19 mouse cellular contexts compared by ENCODE assay signal in genomic region chr6:67057991-67058696, GRCm38 (mm10). TPM values are rescaled to one million over a fixed set of nuclear protein-coding genes. Genes with fewer than 3 reads are reported as not detected.
DNase-seq lines count a peak whose midpoint lies in the region; ATAC-seq and TF ChIP-seq lines count a peak whose summit lies in the region.
"Had no signal": no experiment of that assay in that cellular context is flagged by ENCODE, and none has a peak within 500 bp of the region (broad histone marks: within the 10 kb centered on the region; RNA-seq: fewer than 3 reads in every experiment).

No protein-coding gene starts in this region.

- peak; percentile 56; the same call in 1 of the 2 replicates for ATAC-seq in stomach, embryonic 14.5 days (ENCODE audit: insufficient number of reproducible peaks, insufficient read depth, low FRiP score, low read depth)
- no peak for ATAC-seq in stomach, postnatal 0 days (ENCODE audit: low FRiP score, low TSS enrichment)
- peak; percentile 42; the same call in 1 of the 2 replicates for ATAC-seq in common myeloid progenitor, adult 5-6 weeks (replicated peaks; ENCODE audit: low read depth, poor library complexity, severe bottlenecking)
- peak; percentile 95 for ATAC-seq in liver, embryonic 13.5 days (ENCODE audit: low read depth)
- peak; percentile 71; the same call in 1 of the 2 replicates for ATAC-seq in stomach, embryonic 15.5 days (ENCODE audit: insufficient read depth, low FRiP score, low read depth)
- ATAC-seq: midbrain, embryonic 15.5 days had no signal

- H3K4me3 ChIP-seq in stomach, embryonic 14.5 days (ENCODE audit: low read depth, low read length), result no peak overlapping the region
- no peak overlapping the region for H3K4me3 ChIP-seq in stomach, postnatal 0 days (ENCODE audit: low read depth, low read length)
- H3K4me3 ChIP-seq in liver, embryonic 13.5 days (replicated peaks), result no peak overlapping the region
- H3K4me3 ChIP-seq in stomach, embryonic 15.5 days (replicated peaks), result no peak overlapping the region
- H3K4me3 ChIP-seq: embryonic facial prominence, embryonic 12.5 days; forebrain, embryonic 10.5 days; heart, embryonic 13.5 days; hindbrain, embryonic 10.5 days; midbrain, embryonic 15.5 days had no signal

- H3K9ac ChIP-seq in stomach, embryonic 14.5 days (replicated peaks; ENCODE audit: low read depth, low read length), result no peak overlapping the region
- H3K9ac ChIP-seq in stomach, postnatal 0 days (ENCODE audit: low read length), result no peak overlapping the region
- H3K9ac ChIP-seq in liver, embryonic 13.5 days, result peak overlapping the region; percentile 40; the same call in 1 of the 2 replicates
- no peak overlapping the region for H3K9ac ChIP-seq in stomach, embryonic 15.5 days
- H3K9ac ChIP-seq: embryonic facial prominence, embryonic 12.5 days; heart, embryonic 13.5 days; midbrain, embryonic 15.5 days had no signal

- no peaks in the 10 kb centered on the region for H3K36me3 ChIP-seq in stomach, embryonic 14.5 days (ENCODE audit: control insufficient read depth, insufficient read depth, low read length)
- no peaks in the 10 kb centered on the region for H3K36me3 ChIP-seq in stomach, postnatal 0 days (ENCODE audit: control insufficient read depth, insufficient read depth, low read length)
- H3K36me3 ChIP-seq in liver, embryonic 13.5 days, result no peaks in the 10 kb centered on the region
- no peaks in the 10 kb centered on the region for H3K36me3 ChIP-seq in stomach, embryonic 15.5 days
- H3K36me3 ChIP-seq: embryonic facial prominence, embryonic 12.5 days; forebrain, embryonic 10.5 days; heart, embryonic 13.5 days; hindbrain, embryonic 10.5 days; midbrain, embryonic 15.5 days had no signal

- no peak for TF ChIP-seq EP300 in stomach, postnatal 0 days (optimal IDR thresholded peaks at IDR 0.05)

- DNase-seq in stomach, postnatal 0 days (ENCODE audit: low spot score), result no peak
- DNase-seq in liver, embryonic 13.5 days, result peak; percentile 76
- no peak for DNase-seq in left cerebral cortex, postnatal 4 days
- no peak for DNase-seq in right cerebral cortex, adult 18-20 months
- DNase-seq in retina, embryonic 14.5 days (ENCODE audit: low spot score), result no peak
- DNase-seq: cerebellum, adult 2 months; gastrocnemius, postnatal 25 days; layer of hippocampus, postnatal 36 days; lung, adult 18-20 months; lung, postnatal 4 days; thymus, adult 18-20 months had no signal

- H3K4me2 ChIP-seq in stomach, embryonic 14.5 days (replicated peaks; ENCODE audit: low read depth, low read length), result no peak overlapping the region
- H3K4me2 ChIP-seq in stomach, postnatal 0 days (replicated peaks; ENCODE audit: low read depth), result no peak overlapping the region
- H3K4me2 ChIP-seq in liver, embryonic 13.5 days, result peak overlapping the region; percentile 44
- H3K4me2 ChIP-seq in stomach, embryonic 15.5 days, result no peak overlapping the region
- H3K4me2 ChIP-seq: embryonic facial prominence, embryonic 12.5 days; heart, embryonic 13.5 days; midbrain, embryonic 15.5 days had no signal

- H3K9me3 ChIP-seq in stomach, embryonic 14.5 days (ENCODE audit: control insufficient read depth, low read depth, low read length), result no peaks in the 10 kb centered on the region
- H3K9me3 ChIP-seq in stomach, postnatal 0 days (ENCODE audit: control insufficient read depth, low read length), result no peaks in the 10 kb centered on the region
- H3K9me3 ChIP-seq in liver, embryonic 13.5 days (replicated peaks), result no peaks in the 10 kb centered on the region
- H3K9me3 ChIP-seq in stomach, embryonic 15.5 days, result no peaks in the 10 kb centered on the region
- H3K9me3 ChIP-seq: embryonic facial prominence, embryonic 12.5 days; forebrain, embryonic 10.5 days; heart, embryonic 13.5 days; hindbrain, embryonic 10.5 days; midbrain, embryonic 15.5 days had no signal

- intact Hi-C loops in left cerebral cortex, postnatal 4 days (cut with DNase I), result no loop called here

- TF ChIP-seq CTCF in stomach, postnatal 0 days (IDR thresholded peaks at IDR 0.05; ENCODE audit: low read depth), result no peak

- H3K27me3 ChIP-seq in stomach, embryonic 14.5 days (ENCODE audit: control insufficient read depth, insufficient read depth, low read length), result no peaks in the 10 kb centered on the region
- no peaks in the 10 kb centered on the region for H3K27me3 ChIP-seq in stomach, postnatal 0 days (ENCODE audit: control insufficient read depth, insufficient read depth, low read length)
- H3K27me3 ChIP-seq in liver, embryonic 13.5 days, result no peaks in the 10 kb centered on the region
- H3K27me3 ChIP-seq in stomach, embryonic 15.5 days (replicated peaks), result no peaks in the 10 kb centered on the region
- H3K27me3 ChIP-seq: embryonic facial prominence, embryonic 12.5 days; heart, embryonic 13.5 days; midbrain, embryonic 15.5 days had no signal

- H3K27ac ChIP-seq in stomach, embryonic 14.5 days (ENCODE audit: low read length), result no peak overlapping the region
- no peak overlapping the region for H3K27ac ChIP-seq in stomach, postnatal 0 days (replicated peaks)
- H3K27ac ChIP-seq in liver, embryonic 13.5 days, result peak overlapping the region; percentile 85
- H3K27ac ChIP-seq in stomach, embryonic 15.5 days, result no peak overlapping the region
- H3K27ac ChIP-seq: embryonic facial prominence, embryonic 12.5 days; forebrain, embryonic 10.5 days; heart, embryonic 13.5 days; hindbrain, embryonic 10.5 days; midbrain, embryonic 15.5 days had no signal

- no peaks in the 10 kb centered on the region for H3K4me1 ChIP-seq in stomach, embryonic 14.5 days (ENCODE audit: control insufficient read depth, insufficient read depth, low read length)
- H3K4me1 ChIP-seq in stomach, postnatal 0 days (replicated peaks; ENCODE audit: control insufficient read depth, insufficient read depth), result no peaks in the 10 kb centered on the region
- peaks cover 42% of the 10 kb centered on the region for H3K4me1 ChIP-seq in liver, embryonic 13.5 days (replicated peaks)
- H3K4me1 ChIP-seq in stomach, embryonic 15.5 days, result no peaks in the 10 kb centered on the region
- H3K4me1 ChIP-seq: embryonic facial prominence, embryonic 12.5 days; forebrain, embryonic 10.5 days; heart, embryonic 13.5 days; hindbrain, embryonic 10.5 days; midbrain, embryonic 15.5 days had no signal

- WGBS in stomach, embryonic 14.5 days, result 81% methylated on average over 7 of the region's 7 CpGs
- WGBS in stomach, postnatal 0 days, result 80% methylated on average over 7 of the region's 7 CpGs
- 29% methylated on average over 7 of the region's 7 CpGs for WGBS in liver, embryonic 13.5 days (ENCODE audit: insufficient replicate concordance)
- 81% methylated on average over 7 of the region's 7 CpGs for WGBS in stomach, embryonic 15.5 days

RNA-seq across cellular contexts. Expression of gene Gadd45a, which starts 20.9 kb away (rescaled TPM):
- 12.7 and 13.0 TPM in 2 replicates for polyA plus RNA-seq in stomach, embryonic 14.5 days (2014; fragmentation: Nextera tagmentation; extraction: Ambion mirVana)
- polyA plus RNA-seq in stomach, postnatal 0 days (2015; fragmentation: Nextera tagmentation; extraction: Ambion mirVana), result 23.0 and 26.2 TPM in 2 replicates
- total RNA-seq in common myeloid progenitor, adult 5-6 weeks (2017), result 36.0 and 41.3 TPM in 2 replicates
- polyA plus RNA-seq in liver, embryonic 13.5 days (2015; fragmentation: Nextera tagmentation; extraction: Ambion mirVana), result 91.1 and 99.5 TPM in 2 replicates
- 26.7 and 31.5 TPM in 2 replicates for polyA plus RNA-seq in stomach, embryonic 15.5 days (2015; fragmentation: Nextera tagmentation; extraction: Ambion mirVana)
- 1 to 10 TPM; 3.2 to 4.0 TPM for total RNA-seq in left cerebral cortex, postnatal 4 days (2021)
